Mouse (Mus musculus) lung, postnatal 0 days (tissue): ENCODE measurements around the gene Fam228b.

Source experiments
- CTCF ChIP-seq: IDR thresholded peaks from 2 replicates; pipeline ENCODE4 v1.5.1; 2016; ENCODE audit warnings: antibody characterized with exemption, mild to moderate bottlenecking
- EP300 ChIP-seq: IDR thresholded peaks from 2 replicates; pipeline ENCODE4 v1.6.1; 2016; ENCODE audit warnings: antibody characterized with exemption, mild to moderate bottlenecking, control low read depth

GRCm38 (mm10) chr12:4793718-4794117 lies 24.7 kb upstream of the Fam228b start:
- peak; percentile 56 for TF ChIP-seq CTCF
- TF ChIP-seq EP300: no peak
